Mouse (Mus musculus) MEL (cell line): ENCODE data around the gene Bcl7c. TPM values are rescaled to one million over a fixed set of nuclear protein-coding genes. Genes with fewer than 3 reads are reported as not detected.

ENCODE experiments used
- DNase-seq: peaks from one replicate; pipeline ENCODE4 v3.0.0; 2011; ENCODE audit warnings: low read depth, low spot score
- H3K27ac ChIP-seq: 2 replicates; pipeline ENCODE4 v1.5.1; 2012; ENCODE audit warnings: low read depth, mild to moderate bottlenecking, control low read depth, low read length, moderate library complexity; ENCODE audit not compliant: control insufficient read depth
- H3K27me3 ChIP-seq, 2 experiments: fragments of 150-350 bp in 1 of 2; sonication (generic) in 1 of 2; 2 replicates each; pipeline ENCODE4 v1.6.1; 2012; ENCODE audit warnings: low read length in 2 of 2, mild to moderate bottlenecking in 2 of 2, improper control_type of control experiment in 1 of 2, moderate library complexity in 1 of 2; ENCODE audit not compliant: insufficient read depth in 2 of 2, control insufficient read depth in 1 of 2
- H3K36me3 ChIP-seq, 2 experiments: 2 replicates each; pipeline ENCODE4 v1.6.1; 2012 to 2014; ENCODE audit warnings: low read length in 2 of 2, improper control_type of control experiment in 1 of 2, inconsistent platforms in 1 of 2, mild to moderate bottlenecking in 1 of 2; ENCODE audit not compliant: insufficient read depth in 2 of 2, control insufficient read depth in 1 of 2
- H3K4me1 ChIP-seq, 2 experiments: fragments of 150-350 bp in 1 of 2; sonication (generic) in 1 of 2; 2 replicates each; pipeline ENCODE4 v1.6.1; 2012; ENCODE audit warnings: low read length in 2 of 2, improper control_type of control experiment in 1 of 2, mild to moderate bottlenecking in 1 of 2; ENCODE audit not compliant: insufficient read depth in 2 of 2, control insufficient read depth in 1 of 2
- H3K4me3 ChIP-seq, 2 experiments: fragments of 150-350 bp in 1 of 2; sonication (generic) in 1 of 2; 2 replicates each; pipeline ENCODE4 v1.5.1; 2012; ENCODE audit warnings: low read depth in 2 of 2, low read length in 2 of 2, mild to moderate bottlenecking in 2 of 2, moderate library complexity in 2 of 2, control low read depth in 1 of 2, improper control_type of control experiment in 1 of 2; ENCODE audit not compliant: control insufficient read depth in 1 of 2, insufficient read depth in 1 of 2
- H3K79me2 ChIP-seq: 2 replicates; pipeline ENCODE4 v1.6.1; 2012; ENCODE audit warnings: mild to moderate bottlenecking, low read length, moderate library complexity; ENCODE audit not compliant: control insufficient read depth, poor library complexity, insufficient read depth
- H3K9ac ChIP-seq: 2 replicates; pipeline ENCODE4 v1.6.1; 2012; ENCODE audit warnings: low read depth, mild to moderate bottlenecking, control low read depth, low read length, moderate library complexity; ENCODE audit not compliant: control insufficient read depth, poor library complexity, severe bottlenecking
- H3K9me3 ChIP-seq: fragments of 150-350 bp; sonication (generic); replicated peaks from 2 replicates; pipeline ENCODE4 v1.6.1; 2012; ENCODE audit warnings: mild to moderate bottlenecking, low read length, improper control_type of control experiment, moderate library complexity; ENCODE audit not compliant: insufficient read depth
- BHLHE40 ChIP-seq: IDR thresholded peaks from 2 replicates; pipeline ENCODE4 v1.6.1; 2012; ENCODE audit warnings: low read depth, mild to moderate bottlenecking, inconsistent platforms, low read length, improper control_type of control experiment, borderline replicate concordance
- CHD1 ChIP-seq: IDR thresholded peaks from 2 replicates; pipeline ENCODE4 v1.6.1; 2012; ENCODE audit warnings: low read depth, mild to moderate bottlenecking, inconsistent platforms, low read length, improper control_type of control experiment
- E2F4 ChIP-seq: IDR thresholded peaks from 2 replicates; pipeline ENCODE4 v1.6.1; 2011; ENCODE audit warnings: low read depth, low read length, improper control_type of control experiment, borderline replicate concordance
- EP300 ChIP-seq, 2 experiments: IDR thresholded peaks; 2 replicates each; pipeline ENCODE4 v1.6.1; 2011; ENCODE audit warnings: improper control_type of control experiment in 2 of 2, low read length in 2 of 2, low read depth in 1 of 2, mild to moderate bottlenecking in 1 of 2
- MAX ChIP-seq: IDR thresholded peaks from 2 replicates; pipeline ENCODE4 v1.6.1; 2011; ENCODE audit warnings: low read length, improper control_type of control experiment
- MEF2A ChIP-seq: IDR thresholded peaks from 2 replicates; pipeline ENCODE4 v1.6.1; 2014; ENCODE audit warnings: low read depth, mild to moderate bottlenecking, inconsistent platforms, low read length, improper control_type of control experiment; ENCODE audit not compliant: poor library complexity, insufficient replicate concordance, severe bottlenecking; ENCODE audit errors: extremely low read depth
- MYB ChIP-seq: IDR thresholded peaks from 2 replicates; pipeline ENCODE4 v1.6.1; 2011; ENCODE audit warnings: mild to moderate bottlenecking, low read depth, low read length, improper control_type of control experiment
- RCOR1 ChIP-seq: IDR thresholded peaks from 2 replicates; pipeline ENCODE4 v1.6.1; 2012; ENCODE audit warnings: low read depth, mild to moderate bottlenecking, inconsistent platforms, low read length, improper control_type of control experiment
- SMC3 ChIP-seq: IDR thresholded peaks from 2 replicates; pipeline ENCODE4 v1.6.1; 2011; ENCODE audit warnings: low read depth, low read length, improper control_type of control experiment
- TBP ChIP-seq: IDR thresholded peaks from 2 replicates; pipeline ENCODE4 v1.8.0; 2011; ENCODE audit warnings: low read depth, low read length, improper control_type of control experiment
- TCF12 ChIP-seq: IDR thresholded peaks from 2 replicates; pipeline ENCODE4 v1.6.1; 2014; ENCODE audit warnings: low read depth, mild to moderate bottlenecking, inconsistent platforms, low read length, improper control_type of control experiment, moderate library complexity
- UBTF ChIP-seq: IDR thresholded peaks from 2 replicates; pipeline ENCODE4 v1.6.1; 2012; ENCODE audit warnings: low read depth, mild to moderate bottlenecking, inconsistent platforms, low read length, improper control_type of control experiment, moderate library complexity, borderline replicate concordance; ENCODE audit not compliant: insufficient read depth
- USF1 ChIP-seq: IDR thresholded peaks from 2 replicates; pipeline ENCODE4 v1.6.1; 2014; ENCODE audit warnings: low read depth, mild to moderate bottlenecking, inconsistent platforms, low read length, improper control_type of control experiment, moderate library complexity
- USF2 ChIP-seq, 2 experiments: IDR thresholded peaks; 2 replicates each; pipeline ENCODE4 v1.6.1; 2011 to 2012; ENCODE audit warnings: improper control_type of control experiment in 2 of 2, low read length in 2 of 2, borderline replicate concordance in 1 of 2, inconsistent platforms in 1 of 2, low read depth in 1 of 2, mild to moderate bottlenecking in 1 of 2; ENCODE audit not compliant: insufficient read depth in 1 of 2
- ZC3H11A ChIP-seq: IDR thresholded peaks from 2 replicates; pipeline ENCODE4 v1.6.1; 2012; ENCODE audit warnings: low read depth, mild to moderate bottlenecking, inconsistent platforms, low read length, improper control_type of control experiment
- ZNF384 ChIP-seq: IDR thresholded peaks from 2 replicates; pipeline ENCODE4 v1.6.1; 2012; ENCODE audit warnings: low read depth, mild to moderate bottlenecking, inconsistent platforms, low read length, improper control_type of control experiment
- polyA plus RNA-seq, 2 experiments: library from polyadenylated mRNA; stranded (reverse) in 1 of 2; unstranded in 1 of 2; fragments of >175 nt in 1 of 2; fragments of >200 nt in 1 of 2; gene quantifications; 2 replicates each; pipeline versions ENCODE4 v1.2.1 to v1.2.4; 2012; ENCODE audit warnings: low replicate concordance in 2 of 2, low read depth in 1 of 2; ENCODE audit not compliant: insufficient read length in 2 of 2, insufficient read depth in 1 of 2, missing spikeins in 1 of 2
- total RNA-seq: library from RNA; depleted of rRNA; stranded (reverse); fragments of 300-350 nt; gene quantifications from 2 replicates; pipeline ENCODE4 v1.2.3, GENCODE M21; 2012

The Bcl7c gene
- total and polyA plus RNA-seq, 3 experiments: 72.4 to 98.4 TPM; not detected in 1

DNA sequence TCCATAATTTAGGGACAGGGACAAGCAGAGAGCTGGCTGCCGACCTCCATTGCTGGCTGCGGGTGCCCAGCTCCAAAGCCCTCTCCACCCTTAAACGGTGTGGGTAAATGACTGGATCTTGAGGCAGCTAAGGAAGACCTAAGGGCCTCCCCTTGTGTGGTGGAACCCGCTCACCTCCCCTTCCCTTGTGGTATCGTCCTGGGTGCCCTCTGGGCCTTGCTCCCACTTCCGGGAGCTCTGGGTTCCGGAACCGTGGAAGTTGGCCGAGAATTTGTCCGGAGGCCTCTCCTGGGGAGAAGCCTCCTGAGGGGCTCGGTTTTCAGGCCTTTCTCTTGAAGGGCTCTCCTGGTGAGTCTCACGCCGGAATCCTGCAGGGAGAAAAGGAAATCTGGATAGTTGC, 42.1 kb downstream of the Bcl7c start:
- no peak for TF ChIP-seq ZNF384
- no peak for TF ChIP-seq CHD1
- TF ChIP-seq TCF12: no peak
- TF ChIP-seq E2F4: no peak
- TF ChIP-seq MEF2A: no peak
- TF ChIP-seq EP300 (IDR thresholded peaks at IDR 0.05; ENCODE audit: low read depth in 1 of 2, low read length in 2 of 2): no peak
- TF ChIP-seq, all 39 proteins: peak for 0
- Histone ChIP-seq H3K27ac (no peak overlapping the region), H3K27me3 (no peaks in the 10 kb centered on the region), H3K4me1 (peaks cover 0 to 6% of the 10 kb centered on the region in 2 experiments; a peak in 1 of 4 replicates), H3K36me3 (0 out of 4 replicates have a peak, but pooled peaks cover 0 to 2% of the 10 kb centered on the region in 2 experiments), H3K9me3 (no peaks in the 10 kb centered on the region), H3K4me3 (no peak overlapping the region), H3K79me2 (no peaks in the 10 kb centered on the region), H3K9ac (no peak overlapping the region)
- DNase-seq: no peak

- H3K27ac ChIP-seq: no peak overlapping the region
- H3K9ac ChIP-seq: no peak overlapping the region
- H3K79me2 ChIP-seq: no peaks in the 10 kb centered on the region
- TF ChIP-seq SMC3 (no peak), MAX (no peak), ZNF384 (no peak), ZC3H11A (no peak), MYB (no peak), BHLHE40 (no peak), USF1 (no peak)
- no peak overlapping the region for H3K4me3 ChIP-seq
- H3K4me1 ChIP-seq: peaks cover 0 to 6% of the 10 kb centered on the region in 2 experiments; a peak in 1 of 4 replicates
- no peaks in the 10 kb centered on the region for H3K9me3 ChIP-seq
- no peaks in the 10 kb centered on the region for H3K27me3 ChIP-seq
- 0 out of 4 replicates have a peak, but pooled peaks cover 0 to 2% of the 10 kb centered on the region in 2 experiments for H3K36me3 ChIP-seq
- no peak for DNase-seq
Observed at GRCm38 (mm10) chr7:127666066-127666654, 42.6 kb downstream of the Bcl7c start.

DNA sequence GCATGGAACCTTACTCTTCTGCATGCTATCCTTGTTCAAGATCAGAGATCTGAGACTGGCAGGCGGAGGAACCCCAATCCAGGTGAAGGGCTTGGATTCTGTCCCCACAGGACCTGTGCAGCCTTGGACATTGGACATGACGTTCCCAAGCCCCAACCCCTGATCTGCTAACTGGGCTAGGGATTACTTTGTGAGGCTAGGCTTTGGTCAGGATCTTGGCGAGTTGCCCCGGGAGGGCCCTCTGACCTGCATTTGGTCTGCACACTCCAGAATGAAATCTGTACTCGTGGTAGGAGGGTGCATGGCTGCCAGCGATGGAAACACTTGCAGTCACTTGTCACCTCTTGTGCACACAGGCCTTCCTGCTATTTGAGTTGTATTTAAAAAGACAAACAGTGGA, 45.8 kb downstream of the Bcl7c start:
- TF ChIP-seq RCOR1: no peak
- TF ChIP-seq MAX: no peak
- no peak for TF ChIP-seq USF2 (IDR thresholded peaks at IDR 0.05; ENCODE audit: borderline replicate concordance in 1 of 2, insufficient read depth in 1 of 2, low read depth in 1 of 2, low read length in 2 of 2)
- no peak for TF ChIP-seq UBTF
- no peak for TF ChIP-seq MYB
- TF ChIP-seq TBP: no peak
- no peak for TF ChIP-seq MEF2A

More for the DNA sequence above, 45.8 kb downstream of the Bcl7c start:
- Histone ChIP-seq H3K27me3 (no peaks in the 10 kb centered on the region), H3K27ac (no peak overlapping the region), H3K36me3 (no peaks in the 10 kb centered on the region; a peak in 1 of 4 replicates), H3K79me2 (no peaks in the 10 kb centered on the region), H3K9ac (no peak overlapping the region), H3K9me3 (no peaks in the 10 kb centered on the region), H3K4me1 (peaks cover 0 to 6% of the 10 kb centered on the region in 2 experiments; a peak in 1 of 4 replicates), H3K4me3 (no peak overlapping the region)
- DNase-seq: no peak
